Mouse (Mus musculus) ES-E14 (cell line): ENCODE results near the gene Rhoc. TPM values are rescaled to one million over a fixed set of nuclear protein-coding genes. Genes with fewer than 3 reads are reported as not detected.

Source experiments
- DNase-seq: peaks from one replicate; pipeline ENCODE4 v3.0.0-alpha.2; 2013; ENCODE audit warnings: low read depth, low spot score
- H3K27ac ChIP-seq: 2 replicates; pipeline ENCODE4 v1.5.1; 2012; ENCODE audit warnings: low read depth, mild to moderate bottlenecking, low read length, moderate library complexity, mixed read lengths; ENCODE audit not compliant: poor library complexity, insufficient read depth, severe bottlenecking
- H3K36me3 ChIP-seq: 2 replicates; pipeline ENCODE4 v1.6.1; 2012; ENCODE audit warnings: mild to moderate bottlenecking, low read length, moderate library complexity, mixed read lengths; ENCODE audit not compliant: control insufficient read depth, poor library complexity, insufficient read depth, severe bottlenecking
- H3K4me1 ChIP-seq, 2 experiments: fragments of 150-350 bp in 1 of 2; sonication (generic) in 1 of 2; 2 replicates each; pipeline ENCODE4 v1.6.1; 2012; ENCODE audit warnings: low read length in 2 of 2, mild to moderate bottlenecking in 1 of 2, mixed read lengths in 1 of 2; ENCODE audit not compliant: control insufficient read depth in 2 of 2, insufficient read depth in 2 of 2, poor library complexity in 1 of 2
- H3K4me3 ChIP-seq, 2 experiments: fragments of 150-350 bp in 1 of 2; sonication (generic) in 1 of 2; 2 replicates each; pipeline ENCODE4 v1.5.1; 2012; ENCODE audit warnings: low read length in 2 of 2, low read depth in 1 of 2, mild to moderate bottlenecking in 1 of 2, mixed read lengths in 1 of 2; ENCODE audit not compliant: insufficient read depth in 1 of 2, poor library complexity in 1 of 2, severe bottlenecking in 1 of 2
- H3K9ac ChIP-seq: 2 replicates; pipeline ENCODE4 v1.6.1; 2012; ENCODE audit warnings: low read depth, mild to moderate bottlenecking, low read length, mixed read lengths; ENCODE audit not compliant: poor library complexity, insufficient read depth, severe bottlenecking
- H3K9me3 ChIP-seq: fragments of 150-350 bp; sonication (generic); 2 replicates; pipeline ENCODE4 v1.6.1; 2012; ENCODE audit warnings: low read depth, mild to moderate bottlenecking, low read length; ENCODE audit not compliant: control insufficient read depth, insufficient read depth
- CHD2 ChIP-seq: IDR thresholded peaks from 2 replicates; pipeline ENCODE4 v1.6.1; 2014; ENCODE audit warnings: mild to moderate bottlenecking, low read depth, low read length, inconsistent platforms
- HCFC1 ChIP-seq: IDR thresholded peaks from 2 replicates; pipeline ENCODE4 v1.6.1; 2012; ENCODE audit warnings: low read length, inconsistent platforms, borderline replicate concordance; ENCODE audit not compliant: insufficient read depth
- MAFK ChIP-seq: IDR thresholded peaks from 2 replicates; pipeline ENCODE4 v1.6.1; 2014; ENCODE audit warnings: mild to moderate bottlenecking, low read depth, low read length, inconsistent platforms; ENCODE audit not compliant: insufficient read depth
- ZC3H11A ChIP-seq: IDR thresholded peaks from 2 replicates; pipeline ENCODE4 v1.6.1; 2012; ENCODE audit warnings: low read depth, mild to moderate bottlenecking, inconsistent platforms, low read length, borderline replicate concordance
- ZNF384 ChIP-seq: IDR thresholded peaks from 2 replicates; pipeline ENCODE4 v1.6.1; 2012; ENCODE audit warnings: low read depth, low read length, inconsistent platforms
- in situ Hi-C, 2 experiments: fragments of 600-800 bp; cut with MboI; formaldehyde crosslinking; loops; one replicate each; pipeline ENCODE4 v1.15.1; 2025; ENCODE audit warnings: low sequenced_read_pairs in 2 of 2, inconsistent platforms in 1 of 2; ENCODE audit not compliant: unreplicated experiment in 2 of 2
- total RNA-seq: library from RNA; depleted of rRNA; stranded (reverse); fragments of 300-350 nt; gene quantifications from 2 replicates; pipeline ENCODE4 v1.2.3, GENCODE M21; 2012

Rhoc gene
- total RNA-seq, 1 experiment = 99.9 TPM

GRCm38 (mm10) chr3:104794953-104795470, 6.8 kb downstream of the Rhoc start:
- DNase-seq = no peak
- H3K9me3 ChIP-seq = no peaks in the 10 kb centered on the region
- H3K36me3 ChIP-seq = peaks cover 54% of the 10 kb centered on the region
- no peak overlapping the region; the same call in 1 of the 2 replicates for H3K9ac ChIP-seq
- peak; percentile 73; the same call in 1 of the 2 replicates for TF ChIP-seq ZNF384
- no peak for TF ChIP-seq HCFC1
- no peak for TF ChIP-seq CHD2
- TF ChIP-seq ZC3H11A = no peak
- TF ChIP-seq MAFK = no peak
- H3K4me3 ChIP-seq = peak overlapping the region; percentile 1 to 15; a peak in 1 of 4 replicates
- H3K27ac ChIP-seq = peak overlapping the region; percentile 54; the same call in 1 of the 2 replicates
- in situ Hi-C loops = no loop called here
- H3K4me1 ChIP-seq = peaks cover 14 to 47% of the 10 kb centered on the region in 2 experiments

DNA sequence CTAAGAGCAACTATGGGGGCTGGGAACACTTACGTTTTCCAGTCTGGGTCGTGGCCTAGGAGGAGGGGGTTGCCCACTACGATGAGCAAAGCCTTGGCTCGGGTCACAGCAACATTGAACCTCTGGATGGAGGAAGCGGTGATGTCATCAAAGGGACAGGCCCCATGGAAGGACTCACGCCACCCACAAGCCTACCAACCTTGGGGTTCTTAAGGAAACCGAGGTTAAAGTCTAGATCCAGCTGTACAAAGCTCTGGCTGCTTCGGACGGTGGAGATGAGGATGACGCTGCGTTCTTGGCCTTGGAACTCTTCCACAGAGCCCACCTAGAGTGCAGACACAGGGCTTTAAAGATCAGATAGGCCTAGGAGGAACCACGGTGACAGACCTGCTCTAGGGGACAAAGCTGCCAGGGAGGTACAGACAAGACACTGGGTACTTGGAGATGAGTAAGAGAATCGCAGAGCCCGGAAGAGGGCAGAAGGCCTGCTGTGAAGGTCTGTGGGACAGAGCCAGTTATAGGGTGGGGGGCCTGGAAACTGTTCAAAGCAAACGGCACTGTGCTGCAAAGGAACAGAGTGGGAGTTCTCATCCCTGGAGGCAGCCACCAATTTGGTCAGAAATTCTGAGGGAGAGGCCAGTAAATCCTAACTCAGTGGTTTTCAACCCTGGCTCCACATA, 7.6 kb downstream of the Rhoc start:
- TF ChIP-seq ZC3H11A = no peak
- no peak for TF ChIP-seq CHD2
- no peak for TF ChIP-seq ZNF384
- Histone ChIP-seq H3K9ac (no peak overlapping the region), H3K9me3 (no peaks in the 10 kb centered on the region), H3K4me3 (no peak overlapping the region), H3K4me1 (peaks cover 11 to 41% of the 10 kb centered on the region in 2 experiments), H3K27ac (0 out of 2 replicates have a peak overlapping the region, but pooled peaks have one; percentile 15), H3K36me3 (peaks cover 62% of the 10 kb centered on the region)
- DNase-seq = no peak
- in situ Hi-C loops = no loop called here

DNA sequence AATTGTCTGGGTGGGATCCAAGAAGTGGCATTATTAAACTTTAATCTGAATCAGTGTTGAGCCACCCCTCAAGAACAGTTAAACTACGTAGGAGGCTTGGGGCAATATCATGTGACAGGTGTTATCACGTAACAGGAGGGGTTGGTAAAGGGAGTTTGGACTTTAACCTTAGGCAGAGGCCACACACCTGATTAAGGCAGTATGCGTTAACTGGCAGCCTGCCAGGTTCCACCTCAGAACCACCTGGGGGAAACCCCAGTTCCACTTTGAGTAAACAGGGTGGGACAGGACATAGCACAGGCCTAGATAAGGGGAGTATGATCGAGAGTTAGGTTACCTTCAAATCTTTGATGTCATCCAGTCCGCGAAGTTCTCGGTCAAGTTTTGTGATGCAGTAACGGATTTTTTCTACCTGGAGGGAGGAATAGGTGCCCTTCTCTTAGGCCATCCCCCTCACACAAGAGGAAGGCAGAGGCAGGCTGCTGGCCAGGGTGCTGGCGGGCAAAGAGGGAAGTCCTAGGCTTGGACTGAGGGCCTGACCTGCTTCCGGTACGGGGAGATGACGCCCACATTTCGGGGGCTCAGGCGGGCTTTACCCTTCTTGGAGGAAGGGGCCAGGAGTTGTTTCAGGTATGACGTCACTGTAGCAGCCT, 8.4 kb downstream of the Rhoc start:
- in situ Hi-C loops = no loop called here
- Histone ChIP-seq H3K9me3 (no peaks in the 10 kb centered on the region), H3K4me1 (peaks cover 9 to 36% of the 10 kb centered on the region in 2 experiments; a peak in 3 of 4 replicates), H3K9ac (no peak overlapping the region), H3K27ac (no peak overlapping the region), H3K36me3 (peaks cover 69% of the 10 kb centered on the region), H3K4me3 (no peak overlapping the region)
- DNase-seq = no peak
- TF ChIP-seq HCFC1 = no peak
- TF ChIP-seq ZC3H11A = no peak
- no peak for TF ChIP-seq ZNF384
- TF ChIP-seq MAFK = no peak
- no peak for TF ChIP-seq CHD2

GRCm38 (mm10) chr3:104800681-104801080, 12.5 kb downstream of the Rhoc start:
- peaks cover 71% of the 10 kb centered on the region for H3K36me3 ChIP-seq
- no peak overlapping the region for H3K9ac ChIP-seq
- no peaks in the 10 kb centered on the region for H3K9me3 ChIP-seq
- no peak for DNase-seq
- no peak overlapping the region for H3K4me3 ChIP-seq
- TF ChIP-seq HCFC1 (no peak), ZNF384 (no peak), ZC3H11A (no peak), CHD2 (no peak), MAFK (no peak)
- in situ Hi-C loops = no loop called here
- H3K27ac ChIP-seq = no peak overlapping the region
- peaks cover 4 to 18% of the 10 kb centered on the region in 2 experiments; a peak in 3 of 4 replicates for H3K4me1 ChIP-seq
